Mouse (Mus musculus): ENCODE measurements around the gene Tgif1.

DNA sequence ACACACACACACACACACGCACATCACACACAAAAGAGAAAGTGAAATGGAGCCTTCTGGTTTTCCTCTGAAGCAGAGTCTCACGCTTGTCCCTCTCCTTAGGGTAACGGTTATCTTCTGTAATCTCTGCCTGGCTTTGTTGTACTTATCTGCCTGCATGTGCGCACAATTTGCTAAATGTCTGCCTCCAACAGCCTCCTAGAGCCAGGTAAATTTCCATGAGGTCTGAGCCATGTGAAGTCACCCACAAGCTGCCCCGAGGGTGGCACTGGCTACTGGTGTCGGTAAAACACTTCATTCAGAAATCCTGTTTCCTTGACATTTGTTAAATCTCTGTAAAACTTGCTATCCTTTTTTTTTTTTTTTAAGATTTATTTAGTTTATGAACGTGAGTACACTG, 15.3 kb downstream of the Tgif1 start:
- no peak for TF ChIP-seq RAD21 (IDR thresholded peaks at IDR 0.05; ENCODE audit: low read depth, low read length)
- no peak for TF ChIP-seq CTCF (conservative IDR thresholded peaks at IDR 0.05 in 1 of 2, IDR thresholded peaks at IDR 0.05 in 1 of 2; ENCODE audit: low read depth in 2 of 2, low read length in 2 of 2)
- no peak for TF ChIP-seq ZNF384 (IDR thresholded peaks at IDR 0.05; ENCODE audit: low read depth, low read length)
- TF ChIP-seq UBTF (IDR thresholded peaks at IDR 0.05; ENCODE audit: low read depth, low read length): no peak
- TF ChIP-seq ZC3H11A (IDR thresholded peaks at IDR 0.05; ENCODE audit: low read depth, low read length): no peak
- no peak for TF ChIP-seq CHD2 (IDR thresholded peaks at IDR 0.05; ENCODE audit: low read length)
- TF ChIP-seq POLR2A (IDR thresholded peaks at IDR 0.05; ENCODE audit: low read depth, low read length): no peak
- no peak for TF ChIP-seq EP300 (IDR thresholded peaks at IDR 0.05; ENCODE audit: low read length)
- TF ChIP-seq ZMIZ1 (IDR thresholded peaks at IDR 0.05; ENCODE audit: low read depth, low read length): no peak
- TF ChIP-seq CHD1 (IDR thresholded peaks at IDR 0.05; ENCODE audit: low read depth, low read length): no peak
- TF ChIP-seq POLR2AphosphoS2 (IDR thresholded peaks at IDR 0.05; ENCODE audit: low read depth, low read length): no peak
- TF ChIP-seq MAX (IDR thresholded peaks at IDR 0.05; ENCODE audit: low read length): no peak

Data from CH12.LX (cell line).